Mouse (Mus musculus) WW6 (cell line): ENCODE results near the gene Trim46.

ENCODE experiments used
- DNase-seq: peaks from one replicate; pipeline ENCODE4 v3.0.0-alpha.2; 2013; ENCODE audit warnings: low read depth, low spot score

The Trim46 gene

GRCm38 (mm10) chr3:89210162-89210561, 35.9 kb downstream of the Trim46 start:
- no peak for DNase-seq

GRCm38 (mm10) chr3:89209731-89210130, 36.4 kb downstream of the Trim46 start:
- DNase-seq: no peak

GRCm38 (mm10) chr3:89208736-89209135, 37.4 kb downstream of the Trim46 start:
- no peak for DNase-seq

GRCm38 (mm10) chr3:89208075-89208657, 37.9 kb downstream of the Trim46 start:
- no peak for DNase-seq

- DNase-seq: no peak
These were observed 39.4 kb downstream of the Trim46 start for GRCm38 (mm10) chr3:89206695-89207094.

- DNase-seq: no peak
These were observed 40.0 kb downstream of the Trim46 start for GRCm38 (mm10) chr3:89206079-89206478.

- no peak for DNase-seq
These were observed 43.0 kb downstream of the Trim46 start for GRCm38 (mm10) chr3:89203142-89203514.

GRCm38 (mm10) chr3:89202253-89203141, 43.6 kb downstream of the Trim46 start, which contains the start of gene Gba:
Gene Gba (plus strand): TSS chr3:89202928.
- DNase-seq: peak; percentile 64

GRCm38 (mm10) chr3:89199839-89200238, 46.3 kb downstream of the Trim46 start:
- DNase-seq: no peak

- DNase-seq: peak; percentile 75
These were observed 49.9 kb downstream of the Trim46 start for GRCm38 (mm10) chr3:89195979-89196877.

- no peak for DNase-seq
These were observed 52.3 kb downstream of the Trim46 start for GRCm38 (mm10) chr3:89193853-89194252.

GRCm38 (mm10) chr3:89193351-89193750, 52.8 kb downstream of the Trim46 start:
- no peak for DNase-seq

- no peak for DNase-seq
These were observed 55.7 kb downstream of the Trim46 start for GRCm38 (mm10) chr3:89190436-89190835.

GRCm38 (mm10) chr3:89188478-89188875, 57.6 kb downstream of the Trim46 start:
- no peak for DNase-seq

GRCm38 (mm10) chr3:89187690-89188477, 58.2 kb downstream of the Trim46 start:
- no peak for DNase-seq

GRCm38 (mm10) chr3:89187197-89187596, 58.9 kb downstream of the Trim46 start:
- no peak for DNase-seq
